Mouse (Mus musculus): ENCODE results near the gene Pip4k2c.

DNA sequence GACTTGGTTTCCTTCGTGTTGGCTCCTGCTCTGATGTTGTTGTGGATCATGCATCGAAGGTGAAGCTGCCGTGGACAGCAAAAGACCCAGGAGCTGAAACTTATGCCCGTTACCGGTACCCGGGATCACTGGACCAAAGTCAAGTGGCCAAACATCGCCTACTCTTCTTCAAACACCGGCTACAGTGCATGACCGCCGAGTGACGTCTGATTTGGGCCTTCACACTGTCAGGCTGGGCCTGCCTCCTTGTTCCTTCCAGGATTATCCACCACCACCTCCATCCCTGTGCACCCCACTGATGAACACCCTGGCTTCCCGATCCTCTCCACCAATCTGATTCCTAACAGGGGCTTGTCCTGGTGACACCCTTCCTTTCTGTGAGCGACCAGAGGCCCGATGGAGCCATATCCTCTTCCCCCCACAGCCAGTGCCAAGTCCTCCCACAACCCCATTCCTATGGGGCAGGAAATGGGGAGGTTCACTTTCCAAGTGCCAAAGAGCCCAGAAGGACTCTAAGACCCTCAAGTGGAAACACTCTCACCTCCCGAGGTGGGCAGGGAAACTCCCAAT is 39.7 kb downstream of the Pip4k2c start:
- TF ChIP-seq POLR2A (IDR thresholded peaks at IDR 0.05; ENCODE audit: control insufficient read depth, low read depth, low read length) (no peak), CTCF (IDR thresholded peaks at IDR 0.05; ENCODE audit: control insufficient read depth, insufficient read depth, insufficient replicate concordance, low read depth, low read length) (no peak)

All from testis, adult 2 months (tissue).